Mouse (Mus musculus): ENCODE measurements at regions not wholly inside any gene's neighbourhood (a gene's known extent, or its start where the extent isn't known, plus 50 kb on each side); places are given as distances from the start of the nearest gene placed in this dataset.
A peak's percentile ranks its signal among the peaks of the same experiment; 100 is the strongest.

DNA sequence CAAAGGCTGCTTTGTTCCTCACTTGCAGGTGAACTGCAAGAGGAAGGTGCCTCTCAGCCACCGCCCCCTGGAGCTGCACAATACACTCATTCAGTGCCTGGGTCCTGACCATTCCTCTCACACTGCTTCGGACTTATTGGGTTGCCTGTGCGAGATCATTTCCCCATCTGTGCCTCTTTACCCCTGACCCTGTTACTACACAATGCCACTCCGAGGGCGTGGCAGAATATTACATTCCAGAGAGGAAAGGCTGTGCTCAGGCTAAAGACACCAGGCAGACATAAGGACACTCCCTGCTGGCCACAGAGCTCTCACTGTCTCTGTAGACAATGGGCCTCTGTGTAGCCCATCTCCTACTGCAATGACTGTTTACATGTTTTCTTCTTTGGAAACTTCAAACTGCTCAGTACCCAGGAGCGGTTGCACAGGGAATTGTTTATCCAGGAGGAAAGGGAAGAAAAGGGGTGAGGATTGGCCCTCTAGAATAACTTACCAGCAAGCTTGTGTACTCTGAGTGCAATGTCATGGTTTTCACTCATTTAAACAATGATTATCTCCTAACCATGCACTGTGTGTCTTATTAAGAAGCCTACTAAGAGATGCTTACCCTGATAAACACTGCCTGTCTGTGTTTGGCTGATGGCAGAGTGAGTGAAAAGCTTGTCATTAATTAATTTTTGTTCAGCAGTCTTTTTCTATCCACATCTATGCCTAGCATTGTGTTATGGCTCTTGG, 283.1 kb upstream of the Gm10192 start:
- Histone ChIP-seq H3K4me1 (ENCODE audit: control insufficient read depth, insufficient read depth, low read length) (no peaks in the 10 kb centered on the region), H3K4me2 (ENCODE audit: low read depth, low read length) (no peak overlapping the region), H3K9ac (ENCODE audit: low read length) (no peak overlapping the region), H3K27ac (ENCODE audit: low read length) (0 out of 2 replicates have a peak overlapping the region, but pooled peaks have one; percentile 8), H3K9me3 (replicated peaks; ENCODE audit: control insufficient read depth, low read length) (no peaks in the 10 kb centered on the region), H3K36me3 (ENCODE audit: control insufficient read depth, insufficient read depth, low read length) (no peaks in the 10 kb centered on the region), H3K4me3 (replicated peaks; ENCODE audit: low read length) (no peak overlapping the region), H3K27me3 (ENCODE audit: control insufficient read depth, insufficient read depth, low read length) (no peaks in the 10 kb centered on the region)
- WGBS = 44% methylated on average over 6 of the region's 6 CpGs
- peak; percentile 90 for ATAC-seq (ENCODE audit: insufficient read depth, low FRiP score)

DNA sequence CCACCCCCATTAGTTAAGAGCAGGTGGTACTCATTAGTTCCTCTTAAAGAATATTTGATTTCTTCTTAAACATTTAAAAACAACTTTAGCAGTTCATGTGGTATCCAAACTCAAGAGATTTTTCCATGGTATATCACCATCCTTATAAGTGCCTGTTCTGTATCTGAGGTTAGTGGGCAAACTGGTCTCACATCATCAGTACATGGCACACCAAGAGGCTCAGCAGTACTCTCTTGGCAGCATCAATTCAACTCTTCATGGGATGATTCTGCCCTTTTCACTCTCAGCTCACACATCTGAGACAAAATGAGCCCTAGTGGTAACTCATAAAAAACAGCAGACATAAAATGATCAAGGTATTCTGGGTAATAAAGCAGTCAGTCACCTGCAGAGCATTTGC, 282.6 kb upstream of the Gm10192 start:
- Histone ChIP-seq H3K9ac (ENCODE audit: low read length) (no peak overlapping the region), H3K4me2 (ENCODE audit: low read depth, low read length) (no peak overlapping the region), H3K27ac (ENCODE audit: low read length) (no peak overlapping the region), H3K36me3 (ENCODE audit: control insufficient read depth, insufficient read depth, low read length) (no peaks in the 10 kb centered on the region), H3K4me1 (ENCODE audit: control insufficient read depth, insufficient read depth, low read length) (no peaks in the 10 kb centered on the region), H3K27me3 (ENCODE audit: control insufficient read depth, insufficient read depth, low read length) (no peaks in the 10 kb centered on the region), H3K9me3 (replicated peaks; ENCODE audit: control insufficient read depth, low read length) (no peaks in the 10 kb centered on the region), H3K4me3 (replicated peaks; ENCODE audit: low read length) (no peak overlapping the region)
- no peak for ATAC-seq (ENCODE audit: insufficient read depth, low FRiP score)

DNA sequence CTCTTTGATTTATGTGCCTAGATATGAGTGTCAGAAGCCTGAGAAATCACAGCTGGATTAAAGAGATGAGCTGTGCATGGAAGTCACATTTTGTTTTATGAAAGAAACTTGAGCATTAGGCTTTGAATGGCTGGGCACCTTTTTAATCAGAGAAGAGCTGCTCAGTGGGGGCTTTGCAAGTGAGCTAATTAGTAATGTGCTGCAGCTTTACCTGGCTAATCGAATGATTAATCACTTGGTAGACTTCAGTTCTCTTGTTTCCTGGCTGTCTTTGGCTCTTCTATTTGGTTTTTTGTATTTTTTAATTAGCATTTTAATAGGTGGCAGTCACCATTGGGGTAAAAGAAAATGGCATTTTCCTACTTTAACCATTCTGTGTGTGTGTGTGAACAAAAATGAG, 278.2 kb upstream of the Gm10192 start:
- H3K36me3 ChIP-seq (ENCODE audit: control insufficient read depth, insufficient read depth, low read length) = no peaks in the 10 kb centered on the region
- 87% methylated on average over 1 of the region's 1 CpGs for WGBS
- H3K4me3 ChIP-seq (replicated peaks; ENCODE audit: low read length) = no peak overlapping the region
- no peak overlapping the region for H3K9ac ChIP-seq (ENCODE audit: low read length)
- no peak for ATAC-seq (ENCODE audit: insufficient read depth, low FRiP score)
- no peak overlapping the region for H3K27ac ChIP-seq (ENCODE audit: low read length)
- no peaks in the 10 kb centered on the region for H3K27me3 ChIP-seq (ENCODE audit: control insufficient read depth, insufficient read depth, low read length)
- no peaks in the 10 kb centered on the region for H3K9me3 ChIP-seq (replicated peaks; ENCODE audit: control insufficient read depth, low read length)
- no peaks in the 10 kb centered on the region for H3K4me1 ChIP-seq (ENCODE audit: control insufficient read depth, insufficient read depth, low read length)
- no peak overlapping the region for H3K4me2 ChIP-seq (ENCODE audit: low read depth, low read length)

DNA sequence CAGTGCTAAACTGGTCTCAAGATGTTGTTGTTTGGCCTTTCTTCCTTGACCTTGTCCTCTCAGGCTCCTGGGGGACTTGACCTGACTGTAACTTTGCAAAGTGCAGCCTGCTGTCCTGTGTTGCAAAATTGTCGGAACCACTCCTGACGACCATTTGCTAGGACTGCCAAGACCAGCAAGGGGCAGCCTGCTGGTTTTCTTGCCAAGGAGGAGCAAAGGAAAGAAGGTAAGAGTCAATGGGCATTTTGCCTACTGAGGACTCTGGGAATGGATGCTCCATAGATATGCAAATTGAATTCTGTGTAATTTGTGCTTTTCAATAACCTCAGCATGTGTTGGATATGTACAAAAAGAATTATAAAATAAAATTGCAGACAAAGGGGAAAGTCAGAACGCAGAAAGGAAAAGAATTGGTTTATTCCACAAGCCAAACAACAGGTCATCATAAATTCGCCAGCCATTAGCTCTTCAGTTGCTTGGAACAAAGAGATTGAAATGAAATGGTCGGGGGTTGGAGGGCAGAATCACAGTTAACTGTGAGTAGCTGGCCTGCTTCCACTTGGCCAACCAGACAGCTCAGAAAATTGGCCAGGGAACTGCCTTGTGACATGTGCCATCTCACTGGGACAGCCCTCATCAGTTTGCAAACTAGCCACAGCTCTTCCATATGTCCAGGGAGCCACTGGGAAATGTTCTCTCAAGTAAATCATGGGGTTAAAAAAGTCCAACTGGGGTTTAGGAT, 256.5 kb upstream of the Gm10192 start:
- Histone ChIP-seq H3K4me1 (ENCODE audit: control insufficient read depth, insufficient read depth, low read length) (no peaks in the 10 kb centered on the region), H3K9me3 (replicated peaks; ENCODE audit: control insufficient read depth, low read length) (no peaks in the 10 kb centered on the region), H3K4me3 (replicated peaks; ENCODE audit: low read length) (no peak overlapping the region), H3K27ac (ENCODE audit: low read length) (no peak overlapping the region), H3K9ac (ENCODE audit: low read length) (no peak overlapping the region), H3K27me3 (ENCODE audit: control insufficient read depth, insufficient read depth, low read length) (no peaks in the 10 kb centered on the region), H3K36me3 (ENCODE audit: control insufficient read depth, insufficient read depth, low read length) (no peaks in the 10 kb centered on the region), H3K4me2 (ENCODE audit: low read depth, low read length) (no peak overlapping the region)
- 81% methylated on average over 5 of the region's 5 CpGs for whole genome bisulfite sequencing
- ATAC-seq (ENCODE audit: insufficient read depth, low FRiP score) = no peak

- Histone ChIP-seq H3K9ac (ENCODE audit: low read length) (no peak overlapping the region), H3K9me3 (replicated peaks; ENCODE audit: control insufficient read depth, low read length) (no peaks in the 10 kb centered on the region), H3K27ac (ENCODE audit: low read length) (no peak overlapping the region), H3K27me3 (ENCODE audit: control insufficient read depth, insufficient read depth, low read length) (no peaks in the 10 kb centered on the region), H3K4me2 (ENCODE audit: low read depth, low read length) (no peak overlapping the region), H3K36me3 (ENCODE audit: control insufficient read depth, insufficient read depth, low read length) (no peaks in the 10 kb centered on the region), H3K4me1 (ENCODE audit: control insufficient read depth, insufficient read depth, low read length) (no peaks in the 10 kb centered on the region), H3K4me3 (replicated peaks; ENCODE audit: low read length) (no peak overlapping the region)
- WGBS = 52% methylated on average over 1 of the region's 1 CpGs
- ATAC-seq (ENCODE audit: insufficient read depth, low FRiP score) = no peak
Observed at GRCm38 (mm10) chr4:97432681-97433080, 249.7 kb upstream of the Gm10192 start.

DNA sequence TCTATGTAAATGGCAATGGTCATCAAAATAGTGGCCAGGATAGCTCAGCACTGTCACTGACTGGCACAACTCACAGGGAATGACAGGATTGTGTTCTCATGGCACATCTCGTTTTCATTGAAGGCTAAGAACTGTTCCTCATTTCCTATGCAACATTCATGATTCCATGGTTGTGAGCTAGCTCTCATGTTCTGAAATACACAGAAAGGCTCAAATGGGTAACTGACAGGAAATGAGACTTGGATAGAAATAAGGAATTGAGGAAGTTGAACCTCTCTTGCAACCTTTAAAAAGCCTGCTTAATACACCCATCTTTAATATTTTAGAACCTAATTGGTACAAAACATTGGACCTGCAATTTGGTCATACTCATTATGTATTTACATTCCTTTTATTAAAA, 249.1 kb upstream of the Gm10192 start:
- 67% methylated on average over 1 of the region's 1 CpGs for WGBS
- Histone ChIP-seq H3K4me1 (ENCODE audit: control insufficient read depth, insufficient read depth, low read length) (no peaks in the 10 kb centered on the region), H3K27ac (ENCODE audit: low read length) (no peak overlapping the region), H3K9me3 (replicated peaks; ENCODE audit: control insufficient read depth, low read length) (no peaks in the 10 kb centered on the region), H3K4me3 (replicated peaks; ENCODE audit: low read length) (no peak overlapping the region), H3K4me2 (ENCODE audit: low read depth, low read length) (no peak overlapping the region), H3K27me3 (ENCODE audit: control insufficient read depth, insufficient read depth, low read length) (no peaks in the 10 kb centered on the region), H3K36me3 (ENCODE audit: control insufficient read depth, insufficient read depth, low read length) (no peaks in the 10 kb centered on the region), H3K9ac (ENCODE audit: low read length) (no peak overlapping the region)
- ATAC-seq (ENCODE audit: insufficient read depth, low FRiP score) = no peak

DNA sequence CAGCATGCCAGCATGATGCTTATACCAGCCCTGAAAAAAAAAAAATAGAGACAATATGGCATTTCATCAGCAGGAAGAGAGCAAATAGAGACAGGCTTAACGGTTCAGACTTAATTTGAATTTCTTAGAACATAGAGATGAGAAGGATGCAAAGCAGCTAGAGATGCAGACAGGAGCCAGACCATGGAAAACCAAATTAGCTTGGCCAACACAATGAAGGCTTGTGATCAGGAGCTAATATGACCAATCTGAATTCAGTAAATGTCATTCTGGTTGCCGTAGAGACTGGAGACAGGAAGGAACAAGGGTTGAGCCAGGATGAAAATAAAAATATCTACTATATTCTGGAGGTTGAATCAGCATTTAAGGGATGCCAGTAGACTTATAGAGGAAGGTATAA, 248.3 kb upstream of the Gm10192 start:
- no peaks in the 10 kb centered on the region for H3K27me3 ChIP-seq (ENCODE audit: control insufficient read depth, insufficient read depth, low read length)
- no peak overlapping the region for H3K4me3 ChIP-seq (replicated peaks; ENCODE audit: low read length)
- H3K9me3 ChIP-seq (replicated peaks; ENCODE audit: control insufficient read depth, low read length) = no peaks in the 10 kb centered on the region
- no peaks in the 10 kb centered on the region for H3K36me3 ChIP-seq (ENCODE audit: control insufficient read depth, insufficient read depth, low read length)
- no peak for ATAC-seq (ENCODE audit: insufficient read depth, low FRiP score)
- H3K4me1 ChIP-seq (ENCODE audit: control insufficient read depth, insufficient read depth, low read length) = no peaks in the 10 kb centered on the region
- H3K9ac ChIP-seq (ENCODE audit: low read length) = no peak overlapping the region
- WGBS = 76% methylated on average over 2 of the region's 2 CpGs
- H3K27ac ChIP-seq (ENCODE audit: low read length) = no peak overlapping the region
- H3K4me2 ChIP-seq (ENCODE audit: low read depth, low read length) = no peak overlapping the region

DNA sequence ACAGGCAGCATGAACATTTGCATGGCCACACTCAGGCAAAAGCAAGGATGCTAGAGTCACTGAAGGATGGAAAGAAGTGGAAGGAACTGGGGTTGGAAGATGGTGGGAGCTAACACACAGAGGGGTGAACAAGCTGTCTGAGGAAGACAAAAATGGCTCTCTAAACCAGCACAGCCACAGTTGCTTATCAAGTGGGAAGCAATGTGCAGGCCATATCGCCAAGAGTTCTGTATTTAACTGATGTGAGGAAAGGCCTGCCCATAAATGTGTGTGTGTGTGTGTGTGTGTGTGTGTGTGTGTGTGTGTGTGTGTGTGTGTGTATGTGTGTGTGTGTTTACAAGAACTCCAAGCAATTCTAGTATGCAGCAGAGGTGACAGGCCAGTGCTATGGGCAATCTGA, 236.9 kb upstream of the Gm10192 start:
- H3K27ac ChIP-seq (ENCODE audit: low read length) = no peak overlapping the region
- ATAC-seq (ENCODE audit: insufficient read depth, low FRiP score) = no peak
- no peaks in the 10 kb centered on the region for H3K27me3 ChIP-seq (ENCODE audit: control insufficient read depth, insufficient read depth, low read length)
- H3K4me3 ChIP-seq (replicated peaks; ENCODE audit: low read length) = no peak overlapping the region
- 83% methylated on average over 1 of the region's 1 CpGs for WGBS
- H3K36me3 ChIP-seq (ENCODE audit: control insufficient read depth, insufficient read depth, low read length) = no peaks in the 10 kb centered on the region
- H3K4me2 ChIP-seq (ENCODE audit: low read depth, low read length) = no peak overlapping the region
- no peaks in the 10 kb centered on the region for H3K9me3 ChIP-seq (replicated peaks; ENCODE audit: control insufficient read depth, low read length)
- no peak overlapping the region for H3K9ac ChIP-seq (ENCODE audit: low read length)
- no peaks in the 10 kb centered on the region for H3K4me1 ChIP-seq (ENCODE audit: control insufficient read depth, insufficient read depth, low read length)

- 0 out of 2 replicates have a peak, but pooled peaks have one; percentile 50 for ATAC-seq (ENCODE audit: insufficient read depth, low FRiP score)
- Histone ChIP-seq H3K4me3 (replicated peaks; ENCODE audit: low read length) (no peak overlapping the region), H3K36me3 (ENCODE audit: control insufficient read depth, insufficient read depth, low read length) (no peaks in the 10 kb centered on the region), H3K4me1 (ENCODE audit: control insufficient read depth, insufficient read depth, low read length) (no peaks in the 10 kb centered on the region), H3K27ac (ENCODE audit: low read length) (no peak overlapping the region), H3K27me3 (ENCODE audit: control insufficient read depth, insufficient read depth, low read length) (no peaks in the 10 kb centered on the region), H3K9ac (ENCODE audit: low read length) (no peak overlapping the region), H3K4me2 (ENCODE audit: low read depth, low read length) (no peak overlapping the region), H3K9me3 (replicated peaks; ENCODE audit: control insufficient read depth, low read length) (no peaks in the 10 kb centered on the region)
- 51% methylated on average over 5 of the region's 5 CpGs for WGBS
Observed at GRCm38 (mm10) chr4:97418616-97419015, 235.7 kb upstream of the Gm10192 start.

All from stomach, embryonic 16.5 days (tissue).